Mouse (Mus musculus) heart, postnatal 0 days (tissue): ENCODE data around the gene Slit1. TPM values are rescaled to one million over a fixed set of nuclear protein-coding genes. Genes with fewer than 3 reads are reported as not detected.

ENCODE experiments used
- ATAC-seq: fragments of 200-750 bp; cut with Nextera tagmentation; 2 replicates; pipeline ENCODE4 v1.8.0; 2017; ENCODE audit warnings: low read depth, moderate number of reproducible peaks, moderate library complexity; ENCODE audit not compliant: insufficient read depth
- DNase-seq: peaks from one replicate; pipeline ENCODE4 v3.0.0-alpha.2; 2016; ENCODE audit warnings: low spot score
- H3K27ac ChIP-seq: fragments of 300-500 bp; sonication (generic); 2 replicates; pipeline ENCODE4 v1.5.1; 2014; ENCODE audit warnings: low read depth, mild to moderate bottlenecking
- H3K27me3 ChIP-seq: fragments of 300-500 bp; sonication (generic); 2 replicates; pipeline ENCODE4 v1.6.1; 2014; ENCODE audit warnings: low read length, mixed read lengths; ENCODE audit not compliant: control insufficient read depth, insufficient read depth
- H3K36me3 ChIP-seq: fragments of 300-500 bp; sonication (generic); replicated peaks from 2 replicates; pipeline ENCODE4 v1.6.1; 2014; ENCODE audit warnings: low read length, mixed read lengths; ENCODE audit not compliant: control insufficient read depth, insufficient read depth
- H3K4me1 ChIP-seq: fragments of 300-500 bp; sonication (generic); 2 replicates; pipeline ENCODE4 v1.6.1; 2014; ENCODE audit warnings: antibody characterized with exemption; ENCODE audit not compliant: control insufficient read depth, insufficient read depth
- H3K4me2 ChIP-seq: fragments of 300-500 bp; sonication (generic); 2 replicates; pipeline ENCODE4 v1.6.1; 2014; ENCODE audit warnings: low read depth, mild to moderate bottlenecking, low read length, moderate library complexity
- H3K4me3 ChIP-seq: fragments of 300-500 bp; sonication (generic); 2 replicates; pipeline ENCODE4 v1.5.1; 2014; ENCODE audit warnings: low read depth, low read length
- H3K9ac ChIP-seq: fragments of 300-500 bp; sonication (generic); replicated peaks from 2 replicates; pipeline ENCODE4 v1.6.1; 2014; ENCODE audit warnings: low read depth, low read length, mixed read lengths
- H3K9me3 ChIP-seq: fragments of 300-500 bp; sonication (generic); replicated peaks from 2 replicates; pipeline ENCODE4 v1.6.1; 2016; ENCODE audit warnings: low read length; ENCODE audit not compliant: control insufficient read depth
- CTCF ChIP-seq: IDR thresholded peaks from 2 replicates; pipeline ENCODE4 v1.5.1; 2016; ENCODE audit warnings: antibody characterized with exemption, control low read depth, low read depth
- EP300 ChIP-seq: IDR thresholded peaks from 2 replicates; pipeline ENCODE4 v1.6.1; 2016; ENCODE audit warnings: antibody characterized with exemption, low read depth
- WGBS: fragments of 180-500 bp; shearing (Covaris S2); extraction: QIAGEN DNeasy Blood & Tissue Kit; methylation state at CpG from one replicate; pipeline ENCODE4 v1.1.7; 2014; 5-methylcytosine and 5-hydroxymethylcytosine counted together
- polyA plus RNA-seq: library from polyadenylated mRNA; unstranded; fragments of >200 nt; fragmentation: Nextera tagmentation; extraction: Ambion mirVana; gene quantifications from 2 replicates; pipeline ENCODE4 v1.2.1, GENCODE M21; 2015
- total RNA-seq: library from RNA; depleted of rRNA; stranded (reverse); fragments of >200 nt; gene quantifications from 2 replicates; pipeline ENCODE4 v1.2.3, GENCODE M21; 2014; ENCODE audit warnings: low replicate concordance

Slit1 gene
- total and polyA plus RNA-seq, 2 experiments from 2014 or later, result 0.61 TPM; not detected in 1

GRCm38 (mm10) chr19:41759270-41759669 lies 15.8 kb upstream of the Slit1 start:
- 76% methylated on average over 5 of the region's 5 CpGs for WGBS
- H3K27ac ChIP-seq, result no peak overlapping the region
- no peaks in the 10 kb centered on the region for H3K9me3 ChIP-seq
- H3K4me1 ChIP-seq, result no peaks in the 10 kb centered on the region
- DNase-seq (no peak), ATAC-seq (no peak)
- no peak overlapping the region for H3K4me3 ChIP-seq
- no peaks in the 10 kb centered on the region for H3K27me3 ChIP-seq
- TF ChIP-seq CTCF (no peak), EP300 (no peak)
- H3K36me3 ChIP-seq, result no peaks in the 10 kb centered on the region
- H3K4me2 ChIP-seq, result no peak overlapping the region
- no peak overlapping the region for H3K9ac ChIP-seq

DNA sequence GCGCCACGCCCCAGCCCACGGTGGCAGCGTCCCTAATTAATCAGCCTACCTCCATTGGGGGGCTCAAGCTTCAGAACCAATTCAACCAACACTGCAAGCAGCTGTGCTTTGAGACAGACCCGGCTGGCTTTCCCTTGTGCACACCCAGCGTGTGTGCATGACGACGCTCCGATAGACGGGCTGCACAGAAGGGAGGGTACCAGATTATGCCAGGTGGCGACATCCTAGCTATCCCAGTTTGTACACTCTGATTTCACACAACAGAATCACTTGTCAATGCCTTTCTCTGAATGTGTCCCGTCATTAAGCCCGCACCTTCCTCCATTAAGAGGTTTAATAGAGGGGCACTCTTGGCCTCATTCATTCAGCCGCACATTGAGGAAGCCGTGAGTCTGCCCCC lies 11.3 kb upstream of the Slit1 start:
- H3K4me2 ChIP-seq, result no peak overlapping the region
- no peak overlapping the region for H3K27ac ChIP-seq
- H3K4me3 ChIP-seq, result no peak overlapping the region
- 78% methylated on average over 15 of the region's 15 CpGs for WGBS
- no peaks in the 10 kb centered on the region for H3K4me1 ChIP-seq
- ATAC-seq, result no peak
- H3K9ac ChIP-seq, result no peak overlapping the region
- no peak for TF ChIP-seq EP300
- TF ChIP-seq CTCF, result no peak
- DNase-seq, result no peak
- no peaks in the 10 kb centered on the region for H3K9me3 ChIP-seq
- H3K36me3 ChIP-seq, result no peaks in the 10 kb centered on the region
- no peaks in the 10 kb centered on the region for H3K27me3 ChIP-seq

GRCm38 (mm10) chr19:41751906-41752305 lies 8.4 kb upstream of the Slit1 start:
- TF ChIP-seq CTCF (no peak), EP300 (no peak)
- no peak overlapping the region for H3K4me3 ChIP-seq
- no peaks in the 10 kb centered on the region for H3K27me3 ChIP-seq
- H3K36me3 ChIP-seq, result no peaks in the 10 kb centered on the region
- H3K9ac ChIP-seq, result no peak overlapping the region
- DNase-seq, result no peak
- no peaks in the 10 kb centered on the region for H3K9me3 ChIP-seq
- no peak overlapping the region for H3K4me2 ChIP-seq
- no peaks in the 10 kb centered on the region for H3K4me1 ChIP-seq
- 78% methylated on average over 11 of the region's 11 CpGs for WGBS
- ATAC-seq, result no peak
- H3K27ac ChIP-seq, result no peak overlapping the region

DNA sequence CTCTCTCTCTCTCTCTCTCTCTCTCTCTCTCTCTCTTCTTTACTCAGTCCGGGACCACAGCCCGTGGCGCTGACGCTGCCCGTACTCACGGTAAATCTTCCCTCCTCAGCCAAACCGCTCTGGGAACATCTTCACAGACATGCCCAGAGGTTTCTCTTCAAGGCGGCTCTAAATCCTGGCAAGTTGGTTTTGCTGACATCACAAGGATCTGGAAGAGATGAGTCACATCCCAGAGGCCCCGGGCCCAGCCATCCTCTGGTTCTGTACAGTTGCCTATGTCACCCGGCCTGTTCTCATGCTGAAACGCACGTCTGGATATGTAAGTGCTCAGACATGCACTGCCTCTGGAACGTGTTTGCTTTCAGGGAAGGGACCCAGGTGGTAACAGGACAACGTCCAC lies 4.0 kb upstream of the Slit1 start:
- no peak for ATAC-seq
- H3K4me1 ChIP-seq, result no peaks in the 10 kb centered on the region
- no peak overlapping the region for H3K9ac ChIP-seq
- WGBS, result 81% methylated on average over 14 of the region's 14 CpGs
- H3K27me3 ChIP-seq, result peaks cover 40% of the 10 kb centered on the region
- H3K4me3 ChIP-seq, result no peak overlapping the region
- H3K9me3 ChIP-seq, result no peaks in the 10 kb centered on the region
- no peaks in the 10 kb centered on the region for H3K36me3 ChIP-seq
- no peak for DNase-seq
- no peak overlapping the region for H3K27ac ChIP-seq
- no peak overlapping the region for H3K4me2 ChIP-seq
- TF ChIP-seq EP300, result no peak
- TF ChIP-seq CTCF, result no peak

DNA sequence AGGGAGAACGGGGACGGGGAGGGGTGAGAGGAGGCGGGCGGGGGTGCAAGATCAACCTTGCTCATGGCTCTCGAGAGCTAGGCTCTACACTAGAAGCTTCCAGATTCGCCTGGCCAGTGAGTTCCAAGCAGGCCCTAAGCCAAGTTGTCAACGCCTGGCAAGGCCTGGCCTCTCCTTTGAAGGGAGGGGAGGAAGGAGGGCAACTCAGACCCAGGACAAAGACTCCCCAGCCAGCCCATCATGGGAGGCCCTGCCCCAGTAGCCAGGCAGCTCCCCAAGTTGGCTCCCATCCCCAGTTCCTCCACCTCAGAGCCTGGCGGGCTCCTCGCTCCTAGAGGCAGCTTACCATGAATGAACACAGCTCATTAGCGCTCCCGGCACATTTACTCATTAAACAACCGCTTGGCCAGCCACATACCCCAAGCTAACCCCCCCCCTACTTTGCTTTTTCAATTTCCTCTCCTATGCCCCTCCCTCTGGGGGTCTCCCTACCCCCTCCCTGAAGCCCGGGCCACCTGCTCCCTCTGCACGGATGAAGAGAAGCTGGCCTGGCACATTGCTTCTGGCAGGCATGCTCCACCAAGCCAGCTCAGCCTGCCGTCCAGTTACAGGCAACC lies 2.6 kb upstream of the Slit1 start:
- ATAC-seq (no peak), DNase-seq (no peak)
- WGBS, result 26% methylated on average over 15 of the region's 15 CpGs
- H3K27me3 ChIP-seq, result peaks cover 54% of the 10 kb centered on the region
- TF ChIP-seq EP300 (no peak), CTCF (no peak)
- H3K4me2 ChIP-seq, result no peak overlapping the region
- no peak overlapping the region for H3K9ac ChIP-seq
- H3K9me3 ChIP-seq, result no peaks in the 10 kb centered on the region
- H3K36me3 ChIP-seq, result no peaks in the 10 kb centered on the region
- H3K4me3 ChIP-seq, result no peak overlapping the region
- no peaks in the 10 kb centered on the region for H3K4me1 ChIP-seq
- H3K27ac ChIP-seq, result no peak overlapping the region

DNA sequence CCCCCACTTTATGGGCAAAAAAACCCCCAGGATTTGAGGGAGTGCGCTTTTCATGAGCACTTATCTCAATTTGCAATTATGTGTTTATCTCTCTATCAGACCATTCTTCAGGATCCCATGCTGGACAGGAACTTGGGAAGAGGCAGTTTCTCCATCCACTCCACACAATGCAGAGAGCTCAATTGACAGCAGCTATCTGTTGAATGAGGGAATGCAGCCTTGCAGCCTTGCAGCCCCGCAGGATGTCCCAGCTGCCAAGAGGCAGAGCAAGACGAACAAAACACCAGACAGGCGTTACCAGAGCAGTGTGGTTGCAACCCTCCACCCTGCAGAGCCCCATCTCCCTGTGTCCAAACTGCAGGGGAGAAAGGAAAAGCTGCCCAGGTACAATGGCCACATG lies 4.6 kb downstream of the Slit1 start:
- Histone ChIP-seq H3K27ac (no peak overlapping the region), H3K9me3 (no peaks in the 10 kb centered on the region), H3K36me3 (no peaks in the 10 kb centered on the region), H3K4me3 (no peak overlapping the region), H3K9ac (no peak overlapping the region), H3K4me1 (0 out of 2 replicates have a peak, but pooled peaks cover 4% of the 10 kb centered on the region), H3K4me2 (no peak overlapping the region), H3K27me3 (peaks cover 76% of the 10 kb centered on the region)
- DNase-seq, result no peak
- WGBS, result 12% methylated on average over 4 of the region's 4 CpGs
- no peak for ATAC-seq
- TF ChIP-seq CTCF (no peak), EP300 (no peak)
